Comparison of ENCODE assay signal across 7 mouse cellular contexts in genomic region chr10:77007433-77008108, GRCm38 (mm10). TPM values are rescaled to one million over a fixed set of nuclear protein-coding genes. Genes with fewer than 3 reads are reported as not detected.
A peak's percentile ranks its signal among the peaks of the same experiment; 100 is the strongest.
DNase-seq lines count a peak whose midpoint lies in the region; ATAC-seq and TF ChIP-seq lines count a peak whose summit lies in the region.

No protein-coding gene starts in this region.

- no peaks in the 10 kb centered on the region for H3K27me3 ChIP-seq in E14TG2a.4 (ENCODE audit: insufficient read depth, low read length)
- H3K27me3 ChIP-seq in intestine, embryonic 16.5 days (replicated peaks; ENCODE audit: control insufficient read depth, insufficient read depth, low read length) = no peaks in the 10 kb centered on the region

- peaks cover 39% of the 10 kb centered on the region for H3K4me1 ChIP-seq in E14TG2a.4 (replicated peaks; ENCODE audit: low read depth, low read length)
- peaks cover 10% of the 10 kb centered on the region for H3K4me1 ChIP-seq in intestine, embryonic 16.5 days (ENCODE audit: control insufficient read depth, insufficient read depth, low read length)

- H3K4me3 ChIP-seq in E14TG2a.4 (replicated peaks; ENCODE audit: low read length) = peak overlapping the region; percentile 61
- H3K4me3 ChIP-seq in intestine, embryonic 16.5 days (ENCODE audit: low read length) = no peak overlapping the region

- peak; percentile 69 for DNase-seq in R1 (ENCODE audit: low read depth, low spot score)
- no peak for DNase-seq in urinary bladder, adult 18-20 months (ENCODE audit: low spot score in 2 of 2)
- no peak for DNase-seq in urinary bladder, postnatal 36 days (ENCODE audit: low spot score in 2 of 2)
- DNase-seq in gastrocnemius, postnatal 25 days = no peak

- H3K9ac ChIP-seq in intestine, embryonic 16.5 days (ENCODE audit: low read depth, low read length) = no peak overlapping the region

- TF ChIP-seq CTCF in E14TG2a.4 (conservative IDR thresholded peaks at IDR 0.05; ENCODE audit: low read length) = no peak

- WGBS in intestine, embryonic 16.5 days = 40% methylated on average over 8 of the region's 8 CpGs

- H3K9me3 ChIP-seq in E14TG2a.4 (ENCODE audit: low read length) = no peaks in the 10 kb centered on the region
- H3K9me3 ChIP-seq in intestine, embryonic 16.5 days (ENCODE audit: control insufficient read depth, low read length) = no peaks in the 10 kb centered on the region

- H3K4me2 ChIP-seq in intestine, embryonic 16.5 days (ENCODE audit: low read depth, low read length) = no peak overlapping the region

- H3K36me3 ChIP-seq in E14TG2a.4 (ENCODE audit: insufficient read depth, low read length) = no peaks in the 10 kb centered on the region
- H3K36me3 ChIP-seq in intestine, embryonic 16.5 days (ENCODE audit: control insufficient read depth, insufficient read depth, low read length) = no peaks in the 10 kb centered on the region

- ATAC-seq in intestine, embryonic 16.5 days = peak; percentile 52
- ATAC-seq in megakaryocyte-erythroid progenitor cell, adult 5-6 weeks (replicated peaks; ENCODE audit: low FRiP score, low TSS enrichment, poor library complexity, severe bottlenecking) = 0 out of 2 replicates have a peak, but pooled peaks have one; percentile 36

- peak overlapping the region; percentile 27; the same call in 1 of the 2 replicates for H3K27ac ChIP-seq in intestine, embryonic 16.5 days (ENCODE audit: low read length)

RNA-seq across cellular contexts. Expression of gene Slc19a1, which starts 24.5 kb away (rescaled TPM):
- 65.3 and 73.7 TPM in 2 replicates for polyA plus RNA-seq in intestine, embryonic 16.5 days (2015; fragmentation: Nextera tagmentation; extraction: Ambion mirVana)
- total RNA-seq in megakaryocyte-erythroid progenitor cell, adult 5-6 weeks (2014; fragmentation: Nextera tagmentation) = 67.9 and 77.4 TPM in 2 replicates
- total RNA-seq in megakaryocyte-erythroid progenitor cell, adult 5-6 weeks (2017) = 27.3 and 29.6 TPM in 2 replicates
- 1 to 10 TPM; 5.3 to 5.7 TPM for total RNA-seq in gastrocnemius, postnatal 25 days (2021)

RNA-seq across cellular contexts. Expression of gene Pcbp3, which starts 45.9 kb away (rescaled TPM):
- polyA plus RNA-seq in intestine, embryonic 16.5 days (2015; fragmentation: Nextera tagmentation; extraction: Ambion mirVana) = 42.1 and 44.1 TPM in 2 replicates
- 16.8 and 20.1 TPM in 2 replicates for total RNA-seq in megakaryocyte-erythroid progenitor cell, adult 5-6 weeks (2014; fragmentation: Nextera tagmentation)
- 11.1 and 15.5 TPM in 2 replicates for total RNA-seq in megakaryocyte-erythroid progenitor cell, adult 5-6 weeks (2017)
- 1 to 10 TPM; 1.9 to 3.2 TPM for total RNA-seq in gastrocnemius, postnatal 25 days (2021)

Comparison
In these comparisons a context has a peak if more than half of its experiments do, and no peak if none do; other contexts are left out.
1. RNA of gene Slc19a1, which starts 24.5 kb away (total RNA-seq): 27.3 to 77.4 TPM in megakaryocyte-erythroid progenitor cell, adult 5-6 weeks; 5.3 to 5.7 TPM in gastrocnemius, postnatal 25 days; every median in the first group is over 4 times any median in the second.